Mouse (Mus musculus) gastrocnemius, adult 2 months (tissue): ENCODE data around the gene Ccdc73. TPM values are rescaled to one million over a fixed set of nuclear protein-coding genes. Genes with fewer than 3 reads are reported as not detected.
A peak's percentile ranks its signal among the peaks of the same experiment; 100 is the strongest.

ENCODE experiments used
- DNase-seq: peaks from one replicate; pipeline ENCODE4 v3.0.0; 2022
- H3K27ac ChIP-seq: fragments of 200-600 bp; 2 replicates; pipeline ENCODE4 v1.8.1; 2022; ENCODE audit warnings: mild to moderate bottlenecking
- H3K4me3 ChIP-seq: fragments of 200-600 bp; 2 replicates; pipeline ENCODE4 v1.8.1; 2022; ENCODE audit warnings: mild to moderate bottlenecking, moderate library complexity
- CTCF ChIP-seq: fragments of 200-600 bp; IDR thresholded peaks from 2 replicates; pipeline ENCODE4 v1.8.1; 2022; ENCODE audit warnings: antibody characterized with exemption, mild to moderate bottlenecking, moderate library complexity
- intact Hi-C: fragments of 180-260 bp; cut with DNase I; formaldehyde crosslinking; loops from one replicate; pipeline ENCODE4 v1.15.1; 2025
- total RNA-seq, 2 experiments: library from RNA; stranded (reverse); gene quantifications; 2 replicates each; pipeline ENCODE4 v1.2.3; 2021

Gene Ccdc73
- total RNA-seq, 2 experiments from 2014 or later: 3.5 to 3.7 TPM

DNA sequence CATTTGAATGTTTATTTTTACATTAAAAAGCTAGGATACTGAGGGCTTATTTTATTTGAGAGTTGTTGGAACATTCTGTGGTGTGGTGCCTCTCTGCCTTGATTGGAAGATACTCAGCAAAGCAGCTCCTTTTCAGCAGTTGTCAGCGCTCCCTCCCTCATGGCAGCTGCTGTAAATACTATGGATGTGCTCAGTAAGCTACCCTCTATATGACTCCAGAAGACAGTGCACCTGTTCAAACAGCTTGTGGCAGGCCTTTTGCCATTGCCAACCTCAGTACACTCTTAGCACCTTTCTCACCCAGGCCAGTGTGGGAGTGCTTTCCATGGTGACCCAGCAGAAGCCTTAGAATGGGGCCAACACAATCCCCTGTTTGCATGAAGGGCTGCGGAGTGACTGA is 32.4 kb downstream of the Ccdc73 start:
- no peak for TF ChIP-seq CTCF
- no peak for DNase-seq
- intact Hi-C loops: no loop called here
- no peak overlapping the region for H3K27ac ChIP-seq
- H3K4me3 ChIP-seq: no peak overlapping the region

- Histone ChIP-seq H3K4me3 (no peak overlapping the region), H3K27ac (no peak overlapping the region)
- intact Hi-C loops: no loop called here
- DNase-seq: no peak
- no peak for TF ChIP-seq CTCF
Observed at GRCm38 (mm10) chr2:104915709-104916108, 48.1 kb downstream of the Ccdc73 start.

DNA sequence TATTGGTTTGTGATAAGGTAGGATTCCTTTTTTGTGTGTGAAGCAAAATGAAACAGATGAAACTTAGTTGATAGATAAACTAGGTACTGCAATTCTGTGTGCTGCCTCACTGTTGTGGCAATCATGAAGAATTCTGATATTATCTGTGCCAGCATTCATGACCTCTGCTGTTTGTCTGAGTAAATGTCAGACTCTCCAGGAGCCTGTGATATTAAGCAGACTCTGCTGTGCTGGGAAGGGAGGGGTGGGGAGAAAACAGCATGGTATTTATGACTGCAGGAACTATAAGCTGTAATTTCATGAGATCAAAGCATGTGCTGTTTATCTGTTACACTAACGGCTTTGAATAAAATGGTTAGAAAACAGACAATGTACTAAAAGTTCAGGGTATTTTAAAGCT is 96.9 kb downstream of the Ccdc73 start:
- no peak for TF ChIP-seq CTCF
- no peak for DNase-seq
- H3K27ac ChIP-seq: no peak overlapping the region
- no peak overlapping the region for H3K4me3 ChIP-seq
- intact Hi-C loops: no loop called here

DNA sequence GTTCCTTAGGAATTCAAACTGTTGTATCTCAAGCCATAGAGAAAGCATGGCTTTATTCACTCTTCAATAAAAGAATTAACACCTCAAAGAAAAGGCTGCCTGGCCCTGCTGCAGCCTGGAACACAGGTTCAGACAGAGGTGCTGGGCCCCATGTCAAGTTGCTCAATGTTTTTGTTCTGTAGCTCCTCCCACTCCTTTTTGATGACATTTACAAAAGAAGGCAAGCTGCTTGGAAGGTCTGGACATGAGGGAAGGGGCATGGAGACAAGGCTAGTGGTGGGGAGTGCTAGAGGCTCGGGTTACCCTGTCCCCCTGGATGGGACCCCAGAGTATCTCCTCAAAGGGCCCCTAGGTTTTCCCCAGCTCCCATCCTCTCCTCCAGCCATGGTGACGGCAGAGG is 114.1 kb downstream of the Ccdc73 start:
- no peak for DNase-seq
- no peak for TF ChIP-seq CTCF
- H3K27ac ChIP-seq: no peak overlapping the region
- no peak overlapping the region for H3K4me3 ChIP-seq
- intact Hi-C loops: no loop called here

GRCm38 (mm10) chr2:104985796-104986195 is 118.2 kb downstream of the Ccdc73 start:
- H3K27ac ChIP-seq: no peak overlapping the region
- no peak overlapping the region for H3K4me3 ChIP-seq
- no peak for TF ChIP-seq CTCF
- DNase-seq: no peak
- intact Hi-C loops: no loop called here

GRCm38 (mm10) chr2:104988974-104989373 is 121.4 kb downstream of the Ccdc73 start:
- intact Hi-C loops: no loop called here
- no peak overlapping the region for H3K27ac ChIP-seq
- DNase-seq: no peak
- no peak overlapping the region for H3K4me3 ChIP-seq
- TF ChIP-seq CTCF: no peak

DNA sequence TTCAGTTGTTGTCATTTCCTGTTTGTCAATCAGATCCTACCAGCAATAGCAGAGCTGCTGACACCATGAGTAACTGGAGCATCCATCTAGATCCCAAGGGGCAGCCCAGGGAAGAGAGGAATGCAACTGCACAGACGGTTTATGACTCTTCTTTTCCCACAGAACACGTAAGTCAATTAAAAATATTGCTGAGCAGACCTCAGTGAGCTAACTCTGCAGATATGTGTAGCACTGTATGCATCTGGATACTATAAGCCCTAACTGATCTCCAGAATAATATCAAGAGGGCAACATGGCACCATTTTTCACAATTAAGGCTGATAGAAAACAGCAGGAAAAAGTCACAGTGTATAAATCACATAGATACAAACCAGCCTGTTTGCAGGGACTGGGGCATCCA is 126.8 kb downstream of the Ccdc73 start:
- TF ChIP-seq CTCF: no peak
- intact Hi-C loops: no loop called here

GRCm38 (mm10) chr2:104996201-104996600 is 128.6 kb downstream of the Ccdc73 start:
- DNase-seq: no peak
- intact Hi-C loops: no loop called here
- no peak overlapping the region for H3K4me3 ChIP-seq
- no peak overlapping the region for H3K27ac ChIP-seq
- no peak for TF ChIP-seq CTCF

More for the DNA sequence above, 126.8 kb downstream of the Ccdc73 start:
- Histone ChIP-seq H3K27ac (no peak overlapping the region), H3K4me3 (no peak overlapping the region)
- no peak for DNase-seq

DNA sequence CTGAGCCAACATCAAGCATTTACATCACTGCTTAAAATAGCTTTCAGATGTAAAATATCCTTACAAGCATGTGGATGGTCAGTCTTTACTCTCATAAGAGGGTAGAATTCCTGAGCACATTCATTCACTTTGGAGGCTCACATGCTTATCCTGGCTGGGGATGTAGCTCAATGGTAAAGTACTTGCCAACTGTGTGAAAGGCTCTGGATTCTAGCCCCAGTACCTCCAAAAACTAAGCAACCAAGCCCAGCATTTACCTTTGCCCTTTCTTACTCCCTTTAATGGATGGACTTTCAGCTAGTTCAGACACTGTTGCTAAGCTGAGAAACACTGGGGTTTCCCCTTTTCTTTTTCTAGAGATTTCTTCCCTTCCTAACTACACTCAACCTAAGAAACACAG is 139.6 kb downstream of the Ccdc73 start:
- no peak for DNase-seq
- no peak for TF ChIP-seq CTCF

GRCm38 (mm10) chr2:105016192-105016966 is 148.8 kb downstream of the Ccdc73 start:
- intact Hi-C loops: loop anchor here (10.0 kb wide), 1 partner anchor 988 kb away; the partner anchor contains the start of gene Dnajc24

More for the DNA sequence above, 139.6 kb downstream of the Ccdc73 start:
- H3K27ac ChIP-seq: peak overlapping the region; percentile 65; the same call in 1 of the 2 replicates
- no peak overlapping the region for H3K4me3 ChIP-seq
- intact Hi-C loops: no loop called here

DNA sequence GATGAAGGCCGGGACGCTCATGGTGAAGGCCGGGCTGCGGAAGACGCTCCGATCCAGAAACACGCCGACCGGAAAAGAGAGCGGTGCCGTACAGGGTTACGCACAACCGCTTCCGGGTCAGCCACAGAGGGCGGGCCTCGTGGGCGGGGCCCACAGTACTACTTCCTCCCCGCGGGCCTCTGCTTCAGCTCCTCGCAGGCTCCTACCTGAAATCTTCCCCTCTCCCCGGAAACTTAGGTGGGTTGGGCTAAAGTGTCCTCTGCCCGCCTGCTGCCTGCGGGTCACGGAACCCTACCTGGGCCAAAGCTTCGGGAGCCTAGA is 149.3 kb downstream of the Ccdc73 start, which contains the start of gene Eif3m:
Gene Eif3m, minus strand, starts transcription at position 114 of the 321 bp plus-strand sequence.
- peak; percentile 96 for DNase-seq
- TF ChIP-seq CTCF: no peak
- Histone ChIP-seq H3K27ac (peak within 1 kb of the TSS; percentile 95), H3K4me3 (peak within 1 kb of the TSS; percentile 100)
- intact Hi-C loops: loop anchor here (10.0 kb wide), 1 partner anchor 988 kb away; the partner anchor contains the start of gene Dnajc24

More at GRCm38 (mm10) chr2:105016192-105016966, 148.8 kb downstream of the Ccdc73 start:
- H3K27ac ChIP-seq: peak overlapping the region; percentile 95
- no peak for TF ChIP-seq CTCF
- DNase-seq: no peak
- peak overlapping the region; percentile 100 for H3K4me3 ChIP-seq

- H3K4me3 ChIP-seq: peak overlapping the region; percentile 100
- no peak for TF ChIP-seq CTCF
- no peak for DNase-seq
- H3K27ac ChIP-seq: no peak overlapping the region
- intact Hi-C loops: loop anchor here (10.0 kb wide), 1 partner anchor 987 kb away; the partner anchor contains the start of gene Dnajc24
Observed at GRCm38 (mm10) chr2:105017802-105018201, 150.2 kb downstream of the Ccdc73 start.

GRCm38 (mm10) chr2:105019457-105019856 is 151.9 kb downstream of the Ccdc73 start:
- H3K4me3 ChIP-seq: no peak overlapping the region
- DNase-seq: no peak
- TF ChIP-seq CTCF: no peak
- intact Hi-C loops: loop anchor here (10.0 kb wide), 1 partner anchor 985 kb away; the partner anchor contains the start of gene Dnajc24
- H3K27ac ChIP-seq: no peak overlapping the region
